Mouse (Mus musculus): Measurements from ENCODE around the gene Krtap7-1.

GRCm38 (mm10) chr16:89520091-89520490 is 12.0 kb upstream of the Krtap7-1 start:
- TF ChIP-seq CTCF (IDR thresholded peaks at IDR 0.05; ENCODE audit: low read depth) (no peak), EP300 (IDR thresholded peaks at IDR 0.05; ENCODE audit: low read depth) (no peak)

All from liver, embryonic 14.5 days (tissue).